Mouse (Mus musculus) brown adipose tissue, adult 24 weeks (tissue): Measurements from ENCODE around the gene Lnpk. TPM values are rescaled to one million over a fixed set of nuclear protein-coding genes. Genes with fewer than 3 reads are reported as not detected.

Source experiments
- H3K27ac ChIP-seq: fragments of 200-500 bp; replicated peaks from 2 replicates; pipeline ENCODE4 v1.5.1; 2012; ENCODE audit warnings: low read depth, mild to moderate bottlenecking, low read length
- H3K4me1 ChIP-seq: fragments of 200-500 bp; 2 replicates; pipeline ENCODE4 v1.6.1; 2012; ENCODE audit warnings: low read length, mixed read lengths; ENCODE audit not compliant: control insufficient read depth, insufficient read depth, insufficient read length
- H3K4me3 ChIP-seq: fragments of 200-500 bp; 2 replicates; pipeline ENCODE4 v1.5.1; 2012; ENCODE audit warnings: low read depth, mild to moderate bottlenecking, low read length, moderate library complexity; ENCODE audit not compliant: insufficient read depth
- polyA plus RNA-seq: library from polyadenylated mRNA; stranded (reverse); fragments of >200 nt; gene quantifications from 2 replicates; pipeline ENCODE4 v1.2.4, GENCODE M21; 2012; ENCODE audit not compliant: missing spikeins, insufficient read depth, insufficient read length

Lnpk gene
- polyA plus RNA-seq, 1 experiment, result 3.3 TPM

- no peak overlapping the region for H3K4me3 ChIP-seq
- H3K27ac ChIP-seq, result no peak overlapping the region
Measured at GRCm38 (mm10) chr2:74557451-74557850, 21.8 kb downstream of the Lnpk start.

DNA sequence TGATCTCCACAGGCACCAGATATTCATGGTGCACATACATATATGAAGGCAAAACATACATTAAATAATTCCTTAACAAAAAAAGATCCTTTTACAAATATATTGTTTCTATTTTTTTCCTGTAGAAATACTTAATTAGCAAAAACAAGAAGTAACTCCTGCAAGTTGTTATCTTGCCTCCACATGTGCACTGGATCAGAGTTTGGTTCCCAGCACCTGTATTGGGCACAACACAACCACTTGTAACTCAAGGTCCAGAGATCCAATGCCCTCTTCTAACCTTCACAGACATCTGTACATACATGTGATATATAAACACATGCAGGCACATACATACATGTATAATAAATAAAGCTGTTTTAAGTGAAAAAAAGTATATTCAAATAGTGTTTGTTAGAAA, 27.3 kb downstream of the Lnpk start:
- H3K4me3 ChIP-seq, result no peak overlapping the region

More at GRCm38 (mm10) chr2:74557451-74557850, 21.8 kb downstream of the Lnpk start:
- H3K4me1 ChIP-seq, result no peaks in the 10 kb centered on the region

GRCm38 (mm10) chr2:74548306-74548705, 30.9 kb downstream of the Lnpk start:
- Histone ChIP-seq H3K4me3 (no peak overlapping the region), H3K4me1 (no peaks in the 10 kb centered on the region), H3K27ac (no peak overlapping the region)

More for the DNA sequence above, 27.3 kb downstream of the Lnpk start:
- Histone ChIP-seq H3K27ac (no peak overlapping the region), H3K4me1 (no peaks in the 10 kb centered on the region)

GRCm38 (mm10) chr2:74508302-74508701, 70.9 kb downstream of the Lnpk start:
- H3K27ac ChIP-seq, result no peak overlapping the region
- H3K4me1 ChIP-seq, result no peaks in the 10 kb centered on the region
- H3K4me3 ChIP-seq, result no peak overlapping the region

DNA sequence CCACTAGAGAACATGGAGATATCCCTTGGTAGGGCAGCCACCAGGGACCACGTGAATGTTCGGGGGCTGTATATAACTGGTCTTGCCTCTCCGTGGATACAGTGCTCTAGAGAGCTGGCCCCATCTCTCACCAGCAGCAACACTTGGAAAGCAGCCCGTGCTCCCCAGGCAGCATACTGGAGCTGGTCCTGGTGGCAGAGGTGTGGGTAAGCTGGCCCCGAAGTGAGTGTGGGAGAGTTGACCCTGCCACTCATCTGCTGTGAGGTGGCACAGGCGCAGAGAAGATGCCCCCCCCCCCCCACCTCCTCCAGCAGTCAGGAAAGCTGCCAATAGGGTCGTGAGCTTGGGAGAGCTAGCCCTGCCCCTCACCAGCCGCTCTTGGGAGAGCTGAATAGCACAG, 72.8 kb downstream of the Lnpk start:
- Histone ChIP-seq H3K4me1 (no peaks in the 10 kb centered on the region), H3K4me3 (no peak overlapping the region), H3K27ac (no peak overlapping the region)

DNA sequence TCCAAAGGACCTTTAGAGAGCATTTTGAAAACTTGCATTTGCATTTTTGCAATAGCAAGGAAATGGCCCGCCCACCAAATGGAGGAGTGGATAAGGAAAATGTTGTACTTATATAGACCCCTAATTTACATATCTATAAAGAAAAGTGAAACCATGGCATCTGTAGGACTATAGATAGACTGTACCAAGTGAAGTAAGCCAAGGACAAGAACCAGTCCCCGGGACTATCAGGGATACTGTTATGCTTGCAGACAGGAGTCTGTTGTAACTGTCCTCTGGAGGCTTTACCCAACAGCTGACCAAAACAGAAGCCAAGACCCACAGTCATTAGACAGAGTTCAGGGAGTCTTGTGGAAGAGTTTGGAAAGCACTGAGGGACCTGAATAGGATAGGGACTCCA, 78.9 kb downstream of the Lnpk start:
- no peaks in the 10 kb centered on the region for H3K4me1 ChIP-seq
- no peak overlapping the region for H3K4me3 ChIP-seq
- H3K27ac ChIP-seq, result no peak overlapping the region

DNA sequence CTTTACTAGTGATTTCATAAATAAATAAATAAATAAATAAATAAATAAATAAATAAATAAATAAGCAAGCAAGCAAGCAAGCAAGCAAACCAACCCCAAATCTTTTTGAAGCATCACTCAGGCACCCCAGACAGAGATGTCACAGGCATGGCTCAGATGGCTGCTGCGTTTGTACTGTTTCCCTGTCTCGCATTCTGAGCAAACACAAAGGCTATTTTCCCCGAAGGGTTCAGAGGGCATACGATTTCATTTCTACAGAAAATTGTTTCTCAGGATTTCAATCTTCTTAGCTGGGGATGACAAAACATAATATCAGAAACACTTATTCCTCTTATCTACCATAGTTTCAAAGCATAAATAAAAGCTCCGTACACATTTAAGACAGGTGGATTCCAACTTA, 81.4 kb downstream of the Lnpk start:
- no peak overlapping the region for H3K27ac ChIP-seq
- no peak overlapping the region for H3K4me3 ChIP-seq
- H3K4me1 ChIP-seq, result no peaks in the 10 kb centered on the region

GRCm38 (mm10) chr2:74491426-74491825, 87.8 kb downstream of the Lnpk start:
- Histone ChIP-seq H3K27ac (no peak overlapping the region), H3K4me1 (no peaks in the 10 kb centered on the region), H3K4me3 (no peak overlapping the region)

DNA sequence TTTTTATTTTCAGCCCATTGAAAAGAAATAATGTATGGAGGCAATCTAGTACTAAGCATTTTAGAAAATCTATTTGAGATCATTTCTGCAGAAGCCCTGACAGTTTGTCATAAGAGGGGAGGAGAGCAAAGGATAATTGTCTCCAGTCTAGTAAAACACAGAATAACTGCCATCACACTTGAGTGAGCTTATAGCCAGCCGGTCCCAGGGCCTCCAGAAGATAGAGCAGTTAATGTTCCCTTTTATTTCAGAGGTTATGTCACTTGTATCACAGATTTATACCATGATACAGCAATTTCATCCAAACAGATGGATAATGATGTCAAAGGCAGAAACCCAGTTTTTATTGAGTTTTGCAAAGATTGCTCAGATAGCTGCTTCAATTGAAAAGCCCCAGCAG, 89.0 kb downstream of the Lnpk start:
- Histone ChIP-seq H3K4me3 (no peak overlapping the region), H3K4me1 (no peaks in the 10 kb centered on the region), H3K27ac (no peak overlapping the region)

GRCm38 (mm10) chr2:74488443-74488842, 90.8 kb downstream of the Lnpk start:
- Histone ChIP-seq H3K4me1 (no peaks in the 10 kb centered on the region), H3K27ac (no peak overlapping the region), H3K4me3 (no peak overlapping the region)

- Histone ChIP-seq H3K27ac (no peak overlapping the region), H3K4me1 (no peaks in the 10 kb centered on the region)
Measured at GRCm38 (mm10) chr2:74482651-74483050, 96.6 kb downstream of the Lnpk start.

GRCm38 (mm10) chr2:74482086-74482485, 97.1 kb downstream of the Lnpk start:
- Histone ChIP-seq H3K27ac (no peak overlapping the region), H3K4me1 (no peaks in the 10 kb centered on the region), H3K4me3 (no peak overlapping the region)

More at GRCm38 (mm10) chr2:74482651-74483050, 96.6 kb downstream of the Lnpk start:
- no peak overlapping the region for H3K4me3 ChIP-seq

Other genes starting within 250 kb of the Lnpk start
- gene Evx2, start 80.1 kb upstream of the Lnpk start, polyA plus RNA-seq, result not detected in 2 replicates
- gene Hoxd13, start 88.9 kb upstream of the Lnpk start, polyA plus RNA-seq, result not detected in 2 replicates
- not detected in 2 replicates for gene Hoxd12, start 95.6 kb upstream of the Lnpk start, polyA plus RNA-seq
- gene Hoxd11, start 100.1 kb upstream of the Lnpk start, polyA plus RNA-seq, result not detected in 2 replicates
- gene Hoxd10, start 112.5 kb upstream of the Lnpk start, polyA plus RNA-seq, result not detected in 2 replicates
- gene Hoxd9, start 118.3 kb upstream of the Lnpk start, polyA plus RNA-seq, result 1.9 TPM in 1 of 2 replicates, not detected in the other
- gene Hoxd8, start 125.2 kb upstream of the Lnpk start, polyA plus RNA-seq, result 7.4 and 10.4 TPM in 2 replicates
- gene Hoxd3, start 132.5 kb upstream of the Lnpk start, polyA plus RNA-seq, result not detected in 2 replicates
- gene Hoxd4, start 132.5 kb upstream of the Lnpk start, polyA plus RNA-seq, result 1.3 and 2.6 TPM in 2 replicates
- not detected in 2 replicates for gene Gm28230, start 147.3 kb upstream of the Lnpk start, polyA plus RNA-seq
- not detected in 2 replicates for gene Hoxd1, start 183.5 kb upstream of the Lnpk start, polyA plus RNA-seq
- 163 and 243 TPM in 2 replicates for gene Mtx2, start 246.4 kb upstream of the Lnpk start, polyA plus RNA-seq